Mouse (Mus musculus) intestine, postnatal 0 days (tissue): Measurements from ENCODE around the gene Fancc. TPM values are rescaled to one million over a fixed set of nuclear protein-coding genes. Genes with fewer than 3 reads are reported as not detected.

Experiments
- ATAC-seq: fragments of 200-750 bp; cut with Nextera tagmentation; 2 replicates; pipeline ENCODE4 v1.8.0; 2017; ENCODE audit warnings: mild to moderate bottlenecking, moderate TSS enrichment, moderate library complexity
- H3K27ac ChIP-seq: fragments of 300-500 bp; sonication (generic); 2 replicates; pipeline ENCODE4 v1.5.1; 2014; ENCODE audit warnings: mild to moderate bottlenecking, low read depth, low read length, moderate library complexity
- H3K27me3 ChIP-seq: fragments of 300-500 bp; sonication (generic); replicated peaks from 2 replicates; pipeline ENCODE4 v1.6.1; 2014; ENCODE audit warnings: low read length, mixed read lengths; ENCODE audit not compliant: control insufficient read depth, insufficient read depth
- H3K36me3 ChIP-seq: fragments of 300-500 bp; sonication (generic); 2 replicates; pipeline ENCODE4 v1.6.1; 2014; ENCODE audit warnings: mild to moderate bottlenecking, moderate library complexity; ENCODE audit not compliant: control insufficient read depth, insufficient read depth
- H3K4me1 ChIP-seq: fragments of 300-500 bp; sonication (generic); replicated peaks from 2 replicates; pipeline ENCODE4 v1.6.1; 2014; ENCODE audit warnings: antibody characterized with exemption, low read length, mixed read lengths; ENCODE audit not compliant: control insufficient read depth, insufficient read depth
- H3K4me2 ChIP-seq: fragments of 300-500 bp; sonication (generic); replicated peaks from 2 replicates; pipeline ENCODE4 v1.6.1; 2014; ENCODE audit warnings: low read depth, mild to moderate bottlenecking, moderate library complexity
- H3K4me3 ChIP-seq: fragments of 300-500 bp; sonication (generic); 2 replicates; pipeline ENCODE4 v1.5.1; 2014; ENCODE audit warnings: low read depth, low read length
- H3K9ac ChIP-seq: fragments of 300-500 bp; sonication (generic); 2 replicates; pipeline ENCODE4 v1.6.1; 2014; ENCODE audit warnings: mild to moderate bottlenecking, low read depth, low read length
- H3K9me3 ChIP-seq: fragments of 300-500 bp; sonication (generic); 2 replicates; pipeline ENCODE4 v1.6.1; 2016; ENCODE audit warnings: mixed run types; ENCODE audit not compliant: control insufficient read depth
- CTCF ChIP-seq: sonication (generic); IDR thresholded peaks from 2 replicates; pipeline ENCODE4 v1.5.1; 2016; ENCODE audit warnings: low read depth, mild to moderate bottlenecking, control low read depth, antibody characterized with exemption, moderate library complexity
- WGBS: fragments of 180-500 bp; shearing (Covaris S2); extraction: QIAGEN DNeasy Blood & Tissue Kit; methylation state at CpG from one replicate; pipeline ENCODE4 v1.1.7; 2014; 5-methylcytosine and 5-hydroxymethylcytosine counted together
- microRNA counts: library from miRNA; unstranded; fragments of <30 nt; microRNA quantifications from one replicate; lab custom pipeline; 2016
- microRNA-seq: library from miRNA; unstranded; fragments of <30 nt; microRNA quantifications from one replicate; pipeline ENCODE4, GENCODE M21; 2016
- polyA plus RNA-seq: library from polyadenylated mRNA; unstranded; fragments of >200 nt; fragmentation: Nextera tagmentation; extraction: Ambion mirVana; gene quantifications from 2 replicates; pipeline ENCODE4 v1.2.1, GENCODE M21; 2015

The Fancc gene
- polyA plus RNA-seq, 1 experiment from 2014 or later = 5.1 TPM

DNA sequence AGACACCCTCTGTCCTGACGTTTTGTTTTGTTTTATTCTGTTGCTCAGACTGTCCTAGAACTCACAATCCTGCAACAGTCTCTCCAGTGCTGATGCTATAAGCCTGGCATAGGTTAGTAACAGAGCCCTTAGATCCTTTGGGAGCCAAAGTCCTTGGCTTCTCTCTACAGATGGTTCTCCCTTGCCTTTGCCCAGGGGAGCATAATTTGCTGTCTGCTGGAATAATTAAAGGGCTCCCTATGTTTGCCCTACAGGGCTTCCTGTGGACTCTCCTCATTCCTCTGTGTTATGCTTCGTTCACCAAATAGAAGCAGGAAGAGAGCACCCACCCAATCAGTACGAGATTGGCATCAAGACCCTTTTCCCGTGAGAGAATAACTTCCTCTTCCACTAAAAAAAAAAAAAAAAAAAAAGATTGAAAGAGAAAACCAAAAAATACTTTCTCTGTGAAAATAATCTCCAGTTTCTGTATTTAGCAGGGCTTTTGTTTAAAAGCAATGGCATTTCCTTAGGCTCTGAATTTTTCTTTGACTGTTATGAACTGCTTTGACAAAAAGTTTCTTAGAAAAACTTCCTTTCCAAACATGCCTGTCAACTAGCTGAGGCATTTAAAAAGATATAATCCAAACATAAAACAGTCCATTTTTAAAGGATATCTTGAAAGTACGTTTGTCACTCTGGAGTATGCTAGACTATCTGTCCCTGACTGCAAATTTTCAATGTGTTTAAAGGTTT lies 260.8 kb downstream of the Fancc start:
- Histone ChIP-seq H3K9ac (no peak overlapping the region), H3K36me3 (no peaks in the 10 kb centered on the region), H3K27me3 (no peaks in the 10 kb centered on the region), H3K4me1 (peaks cover under 1% of the 10 kb centered on the region), H3K9me3 (no peaks in the 10 kb centered on the region), H3K4me2 (no peak overlapping the region), H3K27ac (no peak overlapping the region), H3K4me3 (no peak overlapping the region)
- no peak for TF ChIP-seq CTCF
- no peak for ATAC-seq
- WGBS = 50% methylated on average over 5 of the region's 5 CpGs

DNA sequence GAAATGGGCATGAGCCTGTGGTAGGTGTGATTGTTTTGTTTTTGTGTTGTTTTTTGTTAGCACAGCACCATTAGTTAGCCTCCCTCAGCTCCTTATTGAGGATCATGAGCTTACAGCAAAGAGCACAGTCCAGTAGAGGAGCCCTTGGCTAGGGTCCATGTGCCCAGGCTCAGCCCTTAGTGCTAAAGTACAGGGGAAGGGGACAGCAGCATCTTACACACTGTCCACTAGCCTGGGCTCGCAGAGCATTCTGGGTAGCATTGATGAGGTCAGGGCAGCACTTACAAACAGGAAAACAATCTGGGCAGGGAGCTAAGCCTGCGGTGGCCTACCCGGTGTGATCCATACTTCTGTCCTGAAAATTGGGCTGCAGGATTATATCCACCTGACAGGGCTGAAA lies 261.5 kb downstream of the Fancc start:
- no peak for ATAC-seq
- no peaks in the 10 kb centered on the region for H3K27me3 ChIP-seq
- H3K4me1 ChIP-seq = no peaks in the 10 kb centered on the region; the same call in none of the 2 replicates
- no peak overlapping the region for H3K27ac ChIP-seq
- WGBS = 68% methylated on average over 3 of the region's 3 CpGs
- no peaks in the 10 kb centered on the region for H3K9me3 ChIP-seq
- H3K36me3 ChIP-seq = no peaks in the 10 kb centered on the region
- TF ChIP-seq CTCF = no peak
- H3K9ac ChIP-seq = no peak overlapping the region
- H3K4me3 ChIP-seq = no peak overlapping the region
- H3K4me2 ChIP-seq = no peak overlapping the region

MicroRNAs within 50 kb of the gene (microRNA counts, 519-probe panel; counts per million panel counts)
- microRNA mmu-miR-23b (lab: Ali Mortazavi, UCI) = 5,154 counts per million, percentile 85 among the panel's probes with 10 or more counts
- 4,474 counts per million, percentile 70 among the panel's probes with 10 or more counts for microRNA mmu-miR-24 (lab: Ali Mortazavi, UCI)
- microRNA mmu-miR-27b (lab: Ali Mortazavi, UCI) = 3,811 counts per million, percentile 53 among the panel's probes with 10 or more counts

Small RNA genes lying within 50 kb of the gene (microRNA-seq; reads per million reads assigned to microRNA genes)
- gene Mir23b (17,611 reads per million, percentile 96 among the genes with 10 or more reads in this experiment), gene Mir24-1 (not detected), gene Mir27b (2,867 reads per million, percentile 85 among the genes with 10 or more reads in this experiment), gene Mir3074-1 (not detected)

Other genes with a start within 250 kb of the Fancc start
- gene Ptch1, start 76.3 kb upstream of the Fancc start, polyA plus RNA-seq = 11.0 and 11.9 TPM in 2 replicates